Mouse (Mus musculus) R1 (cell line): Measurements from ENCODE around the gene Rrm2.
A peak's percentile ranks its signal among the peaks of the same experiment; 100 is the strongest.

ENCODE experiments used
- DNase-seq: peaks from one replicate; pipeline ENCODE4 v3.0.0-alpha.2; 2018; ENCODE audit warnings: low read depth, low spot score

Gene Rrm2

DNA sequence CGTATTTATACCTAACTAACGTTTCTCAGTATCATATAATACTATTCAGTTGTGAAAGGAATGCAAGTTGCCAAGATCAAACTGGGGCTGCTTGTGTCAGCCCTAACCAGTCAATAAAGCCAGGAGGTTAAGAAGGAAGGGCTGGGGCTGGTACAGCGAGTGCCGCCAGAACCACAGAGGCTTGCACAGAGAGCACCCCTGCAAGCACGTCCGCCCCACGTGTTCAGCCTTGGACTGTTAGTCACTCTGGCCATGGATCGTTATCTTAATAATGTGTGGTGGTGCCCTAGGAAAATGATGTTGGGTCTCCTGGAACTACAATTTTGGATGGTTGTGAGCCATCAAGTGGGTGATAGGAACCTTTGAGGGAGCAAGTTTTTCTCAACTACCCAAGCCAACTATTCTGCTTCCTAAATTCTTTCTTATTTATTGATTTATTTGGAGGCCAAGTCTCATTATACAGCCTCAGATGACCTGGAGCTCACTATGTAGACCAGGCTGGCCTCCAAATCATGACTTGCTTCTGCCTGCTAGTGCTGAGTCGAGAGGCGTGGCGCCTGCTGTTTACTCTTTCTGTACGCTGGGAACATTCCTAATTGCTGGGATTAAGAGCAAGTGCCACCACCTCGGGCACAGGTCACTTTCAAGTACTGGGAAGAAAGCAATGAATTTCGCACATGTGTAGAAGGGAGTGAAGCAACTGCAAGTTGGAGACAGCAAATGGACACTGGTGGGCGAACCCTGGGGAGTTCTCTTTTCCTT lies 2.4 kb upstream of the Rrm2 start:
- no peak for DNase-seq

DNA sequence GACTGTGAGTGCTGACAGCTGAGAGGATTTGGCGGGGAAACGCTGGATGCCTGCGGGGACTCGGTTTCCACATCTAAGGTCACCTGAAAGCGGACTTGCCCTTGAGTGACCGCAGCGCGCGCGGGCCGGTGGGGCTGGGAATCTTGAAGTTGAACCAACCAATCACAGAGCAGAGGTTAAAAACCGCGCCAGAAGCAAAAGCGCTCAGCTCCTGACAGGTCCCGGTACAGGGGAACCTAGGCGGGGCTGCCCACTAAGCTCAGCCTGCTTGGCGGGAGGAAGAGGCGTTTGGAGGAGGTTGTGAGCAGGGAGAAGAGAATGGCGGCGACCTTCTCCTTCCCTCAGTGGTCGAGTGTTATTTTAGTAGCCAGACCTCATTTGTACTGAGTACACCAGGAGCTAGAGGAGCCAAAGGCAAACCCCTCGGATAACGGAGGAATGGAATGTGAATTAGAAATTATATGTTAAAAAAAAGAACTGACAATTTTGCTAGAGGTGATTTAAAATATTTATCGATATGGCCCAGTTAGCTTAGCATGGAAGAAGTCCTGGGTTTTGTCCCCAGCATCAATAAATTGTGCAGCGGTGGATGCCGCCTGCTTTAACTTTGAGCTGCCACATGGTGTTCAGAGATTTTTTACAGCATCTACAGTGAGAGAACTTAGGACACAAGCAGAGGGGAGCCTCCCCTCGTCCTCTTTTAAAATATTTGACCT lies 1.1 kb upstream of the Rrm2 start:
- peak; percentile 90 for DNase-seq

DNA sequence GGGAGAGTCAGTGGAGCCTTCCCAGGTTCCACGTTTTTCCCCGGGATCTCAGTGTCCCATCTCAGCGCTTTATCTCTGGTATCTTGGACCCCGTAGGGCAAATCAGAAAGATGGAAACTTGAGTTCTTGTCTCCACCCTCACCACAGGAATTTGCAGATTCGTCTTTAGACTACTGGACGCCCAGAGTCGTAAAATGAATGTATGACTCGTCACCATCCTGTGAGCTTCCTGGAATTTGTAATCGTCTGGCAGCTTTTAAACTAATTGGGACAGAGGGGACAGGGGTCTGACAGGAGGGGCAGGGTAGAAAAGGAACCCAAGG lies 600 bp upstream of the Rrm2 start:
- peak; percentile 61 for DNase-seq

DNA sequence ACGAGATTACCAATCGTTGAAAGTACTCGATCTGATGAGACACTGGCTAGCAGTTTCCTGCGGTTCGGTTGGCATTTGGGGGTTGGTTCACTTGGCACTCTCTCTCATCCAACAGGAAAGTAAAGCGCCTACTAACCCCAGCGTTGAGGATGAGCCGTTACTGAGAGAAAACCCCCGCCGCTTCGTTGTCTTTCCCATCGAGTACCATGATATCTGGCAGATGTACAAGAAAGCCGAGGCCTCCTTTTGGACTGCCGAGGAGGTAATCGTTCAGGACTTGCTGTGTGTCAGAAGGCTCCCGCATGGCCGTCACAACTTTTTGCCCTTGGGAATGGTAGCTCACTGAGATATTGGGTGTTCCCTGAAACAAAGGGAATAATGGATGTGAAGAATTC lies 780 bp downstream of the Rrm2 start:
- no peak for DNase-seq

DNA sequence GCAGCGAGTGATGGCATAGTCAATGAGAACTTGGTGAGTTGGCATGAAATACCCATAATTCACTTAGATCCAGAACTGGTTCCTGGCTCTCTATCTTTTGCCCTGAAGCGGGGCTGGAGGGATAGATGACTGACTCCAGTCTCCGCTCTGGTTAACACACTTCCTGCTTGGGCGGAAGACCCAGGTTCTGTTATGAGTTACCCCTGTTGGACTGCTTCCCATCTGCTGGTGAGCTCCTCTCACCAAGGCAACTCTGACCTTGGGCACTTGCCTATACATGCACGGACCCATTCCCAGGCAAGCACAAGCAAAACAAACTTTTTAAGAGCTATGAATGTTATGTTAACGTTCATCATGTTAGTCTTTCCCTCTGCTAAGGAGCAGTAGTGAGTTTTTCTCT lies 1.4 kb downstream of the Rrm2 start:
- no peak for DNase-seq

DNA sequence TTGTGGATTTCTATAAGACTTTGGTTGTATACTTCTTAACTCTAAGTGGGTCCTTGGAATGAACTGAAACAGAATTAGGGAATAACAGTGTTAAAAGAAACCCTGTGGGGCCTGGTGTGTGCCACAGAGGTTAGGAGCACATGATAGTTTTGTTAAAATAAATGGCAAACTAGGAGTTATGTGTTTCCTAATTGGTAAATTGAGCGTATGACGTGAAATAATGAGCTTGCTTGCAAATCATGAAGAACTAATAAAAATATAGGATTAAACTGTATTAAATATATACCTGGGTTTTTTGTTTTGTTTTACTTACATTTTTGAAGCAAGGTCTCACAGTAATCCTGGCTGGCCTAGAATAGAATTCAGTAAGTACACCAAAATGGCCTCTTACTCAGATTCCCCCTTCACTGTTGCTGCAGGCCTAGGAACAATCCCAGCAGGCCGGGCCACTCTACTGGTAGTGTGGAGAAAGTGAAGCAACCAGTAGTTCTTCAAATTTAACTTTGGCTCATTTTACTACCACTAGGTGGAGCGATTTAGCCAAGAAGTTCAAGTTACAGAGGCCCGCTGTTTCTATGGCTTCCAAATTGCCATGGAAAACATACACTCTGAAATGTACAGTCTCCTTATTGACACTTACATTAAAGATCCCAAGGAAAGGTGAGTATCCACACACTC lies 1.9 kb downstream of the Rrm2 start:
- DNase-seq = peak; percentile 93

DNA sequence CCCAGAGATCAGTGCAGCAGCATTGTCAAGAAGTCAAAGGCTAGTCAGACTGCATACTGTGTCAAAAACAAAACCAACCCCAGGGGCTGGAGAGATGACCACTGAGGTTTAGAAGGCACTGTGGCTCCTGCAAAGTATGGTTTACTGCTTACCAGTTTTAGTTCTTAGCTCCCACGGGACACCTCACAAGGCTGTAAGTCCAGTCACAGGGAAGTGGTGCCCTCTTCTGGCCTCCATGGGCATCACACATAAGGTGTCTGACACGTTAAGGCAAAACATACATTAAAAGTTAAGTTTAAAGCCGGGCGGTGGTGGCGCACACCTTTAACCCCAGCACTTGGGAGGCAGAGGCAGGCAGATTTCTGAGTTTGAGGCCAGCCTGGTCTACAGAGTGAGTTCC lies 2.6 kb downstream of the Rrm2 start:
- peak; percentile 74 for DNase-seq

DNA sequence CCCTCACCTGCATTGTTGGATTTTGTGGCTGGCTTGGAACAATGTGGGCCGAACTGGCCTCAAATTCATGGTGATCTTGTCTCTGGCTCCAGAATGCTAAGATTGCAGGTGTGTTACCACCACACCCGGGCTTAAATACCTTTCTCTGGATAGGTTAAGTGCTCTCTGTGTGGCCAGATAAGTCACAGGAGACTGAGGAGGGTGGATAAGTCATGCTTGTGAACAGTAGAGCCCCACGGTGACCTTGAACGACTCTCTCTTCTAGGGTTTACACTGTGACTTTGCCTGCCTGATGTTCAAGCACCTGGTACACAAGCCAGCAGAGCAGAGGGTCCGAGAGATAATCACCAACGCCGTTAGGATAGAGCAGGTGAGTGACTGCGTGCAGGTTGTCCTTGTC lies 4.4 kb downstream of the Rrm2 start:
- peak; percentile 52 for DNase-seq

DNA sequence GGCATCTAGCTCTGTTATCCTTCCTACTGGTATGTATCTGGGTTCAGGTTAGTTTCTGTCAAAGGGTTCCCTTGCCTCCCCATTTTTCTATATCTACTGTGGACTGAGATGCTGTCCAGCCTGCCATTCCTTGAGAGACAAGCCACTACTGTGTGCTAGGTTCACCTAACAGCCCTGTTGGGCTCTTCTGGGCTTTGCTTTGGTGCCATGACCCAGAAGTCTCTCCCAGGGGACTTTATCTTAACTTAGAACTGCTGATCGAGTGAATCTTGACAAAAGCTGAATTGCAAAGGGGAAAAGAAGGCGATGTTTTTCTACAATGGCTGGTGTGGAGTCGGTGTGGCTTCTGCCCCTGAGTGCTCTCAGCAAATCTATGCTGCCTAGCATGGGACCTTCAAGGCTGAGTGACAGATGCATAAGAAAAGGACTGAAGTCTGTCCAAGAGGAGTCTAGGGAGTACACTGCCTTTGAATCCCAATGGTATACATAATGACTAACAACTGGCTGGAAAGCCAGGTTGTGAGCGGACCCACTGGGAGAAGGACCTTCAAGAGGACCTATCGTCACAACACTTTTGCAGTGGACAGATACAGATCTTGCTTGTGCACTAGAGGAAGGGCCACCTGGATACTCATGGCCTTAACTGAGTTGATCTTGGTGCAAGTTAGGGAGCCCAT lies 6.7 kb downstream of the Rrm2 start:
- peak; percentile 49 for DNase-seq

DNA sequence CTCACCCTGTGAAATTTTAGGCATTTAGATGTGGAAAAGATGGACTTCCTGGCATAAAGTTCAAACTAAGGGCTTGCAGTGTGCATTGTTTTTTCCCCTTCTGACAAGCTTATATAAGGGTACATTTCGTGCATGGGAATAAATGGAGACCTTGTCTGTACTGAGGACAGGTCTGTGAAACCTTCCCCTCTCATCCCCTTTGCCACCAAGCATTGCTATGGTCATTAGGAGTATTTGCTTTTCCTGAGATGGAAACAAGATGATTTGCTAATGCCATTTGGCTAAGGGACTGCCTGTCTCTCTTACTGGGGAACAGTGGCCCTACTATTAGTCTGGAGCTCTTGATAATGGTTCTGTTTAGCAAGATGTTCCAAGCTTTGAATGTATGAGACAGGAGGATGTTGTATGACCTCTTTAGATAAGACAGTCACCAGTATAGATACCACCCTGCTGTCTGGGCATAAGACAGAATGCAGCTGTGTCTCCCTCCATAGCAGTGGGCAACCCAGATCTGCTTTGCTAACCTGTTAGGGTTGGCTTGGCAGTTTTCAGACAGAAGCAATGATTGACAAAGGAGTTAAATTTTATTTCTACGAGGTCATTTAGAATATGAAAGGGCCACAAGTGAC lies 7.3 kb downstream of the Rrm2 start:
- no peak for DNase-seq

DNA sequence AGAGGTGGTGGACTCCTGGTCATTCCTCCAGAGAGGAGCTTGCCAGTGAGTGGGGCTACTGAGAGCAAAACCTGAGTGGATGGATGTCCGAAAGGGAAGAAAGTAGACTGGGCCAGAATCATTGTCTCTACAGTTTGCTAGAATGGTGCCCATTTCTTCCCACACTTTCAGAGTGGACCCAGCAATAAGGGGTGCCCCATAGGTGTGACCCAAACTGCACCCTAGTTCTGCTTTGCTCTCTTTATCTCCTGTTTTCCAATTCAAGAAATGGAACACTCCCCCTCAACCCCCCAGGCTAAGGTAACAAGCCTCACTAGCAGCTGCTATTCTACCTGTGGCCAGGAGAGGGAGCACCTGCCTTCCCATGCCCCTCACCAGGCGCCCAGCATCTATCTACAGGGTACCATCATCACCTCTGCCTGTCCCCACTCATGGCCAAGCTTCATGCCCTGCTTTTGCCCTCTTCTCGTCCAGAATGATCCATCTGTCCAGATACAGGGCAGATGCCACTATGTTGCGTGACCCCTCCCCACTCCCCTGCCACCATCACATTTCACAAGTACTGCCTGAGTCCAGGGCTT lies 8.8 kb downstream of the Rrm2 start:
- DNase-seq = peak; percentile 53

DNA sequence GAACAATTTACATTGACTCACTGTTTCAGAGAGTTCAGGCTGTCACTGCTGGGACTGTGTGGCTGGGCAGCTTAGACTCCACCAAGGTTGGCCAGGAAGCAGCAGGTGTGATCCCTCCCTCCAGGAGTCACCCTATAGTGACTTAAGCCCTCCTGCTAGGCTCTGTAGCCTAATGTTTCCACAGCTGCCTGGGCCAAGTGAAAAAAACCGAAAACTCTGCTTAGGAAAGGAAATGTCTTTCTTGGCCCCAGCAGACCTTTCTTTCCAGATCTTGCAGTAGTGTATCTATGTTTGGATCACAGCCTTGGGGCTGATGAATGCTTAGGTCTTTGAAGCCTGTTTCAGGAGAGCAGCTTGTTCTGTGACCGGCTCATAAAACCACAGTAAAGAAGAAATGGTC lies 15.4 kb downstream of the Rrm2 start:
- DNase-seq = no peak

DNA sequence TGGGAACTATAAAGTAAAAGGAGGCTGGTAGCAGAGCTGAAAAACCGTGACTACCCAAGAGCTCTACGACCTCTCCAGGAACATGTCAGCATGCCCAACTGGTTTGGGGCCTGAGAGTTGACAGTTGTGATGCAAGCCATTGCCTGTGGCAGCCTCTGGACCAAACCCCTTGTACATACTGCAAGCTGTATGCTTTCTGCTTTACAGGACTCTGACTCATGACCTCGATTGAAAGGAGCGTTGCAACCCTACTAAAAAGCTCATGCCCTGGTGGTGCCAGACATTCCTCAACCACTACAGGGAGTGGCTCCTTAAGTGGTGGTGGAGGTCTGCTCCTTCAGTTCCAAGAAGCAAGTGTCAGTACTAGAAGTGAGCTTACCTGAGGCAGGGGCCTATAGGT lies 15.8 kb downstream of the Rrm2 start:
- DNase-seq = peak; percentile 60

DNA sequence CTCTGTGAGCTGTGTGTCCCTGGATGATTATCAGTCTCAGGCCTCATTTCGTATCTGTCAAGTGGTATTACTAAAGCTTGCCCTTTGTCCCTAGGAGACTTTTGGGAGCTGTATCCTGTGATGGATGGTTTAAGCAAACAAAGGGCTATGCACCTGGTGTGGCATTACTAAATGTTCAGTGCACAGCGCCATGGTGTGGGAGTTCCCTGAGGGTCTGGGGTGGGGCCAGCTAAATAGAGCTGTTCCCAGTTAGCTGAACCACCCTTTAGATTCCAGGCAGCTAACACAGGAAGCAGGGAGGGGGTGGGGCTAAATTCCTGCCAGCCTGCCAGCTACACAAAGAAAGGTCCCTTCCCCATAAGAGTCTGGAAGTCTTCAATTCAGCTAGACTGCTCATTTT lies 16.3 kb downstream of the Rrm2 start:
- DNase-seq = peak; percentile 91

DNA sequence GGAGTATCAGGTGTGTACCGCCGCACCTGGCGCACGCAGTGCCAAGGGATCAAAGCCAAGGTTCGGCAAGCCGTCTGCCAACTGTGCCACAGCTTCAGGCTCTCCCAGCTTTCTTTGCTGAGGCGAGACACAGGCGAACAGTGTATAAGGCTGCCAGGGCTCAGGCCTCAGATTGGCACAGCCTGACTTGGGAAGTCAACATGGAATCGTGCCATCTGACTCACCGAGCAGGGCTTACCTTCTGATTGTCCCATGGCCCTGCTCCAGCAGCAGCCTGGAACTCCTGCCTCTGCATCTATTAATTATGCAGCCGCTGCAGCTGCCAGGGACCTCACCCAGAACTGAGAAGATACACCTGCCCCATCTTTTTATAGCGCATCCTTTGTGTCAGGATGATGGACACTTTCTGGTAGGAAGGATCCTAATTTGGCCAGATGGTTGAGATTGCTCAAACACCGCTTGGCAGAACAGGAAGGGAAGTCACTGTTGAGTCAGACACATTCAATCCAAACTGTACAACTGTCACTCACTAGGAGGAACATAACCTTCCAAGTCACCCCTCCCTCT lies 26.9 kb downstream of the Rrm2 start:
- DNase-seq = no peak

DNA sequence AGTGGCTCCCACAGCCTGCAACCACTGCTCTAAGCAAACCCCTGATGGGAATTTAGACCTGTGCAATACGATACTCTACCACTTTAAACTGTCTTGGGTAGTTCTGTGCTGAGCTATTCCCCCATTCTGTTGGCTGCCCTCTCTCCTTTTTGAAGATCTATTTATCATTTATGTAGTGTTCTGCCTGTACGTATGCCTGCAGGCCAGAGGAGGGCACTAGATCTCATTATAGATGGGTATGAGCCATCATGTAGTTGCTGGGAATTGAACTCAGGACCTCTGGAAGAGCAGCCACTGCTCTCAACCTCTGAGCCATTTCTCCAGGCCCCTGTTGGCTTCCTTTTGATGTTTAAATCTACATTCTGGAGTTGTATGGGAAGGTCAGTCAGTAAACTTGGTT lies 28.9 kb downstream of the Rrm2 start:
- no peak for DNase-seq

DNA sequence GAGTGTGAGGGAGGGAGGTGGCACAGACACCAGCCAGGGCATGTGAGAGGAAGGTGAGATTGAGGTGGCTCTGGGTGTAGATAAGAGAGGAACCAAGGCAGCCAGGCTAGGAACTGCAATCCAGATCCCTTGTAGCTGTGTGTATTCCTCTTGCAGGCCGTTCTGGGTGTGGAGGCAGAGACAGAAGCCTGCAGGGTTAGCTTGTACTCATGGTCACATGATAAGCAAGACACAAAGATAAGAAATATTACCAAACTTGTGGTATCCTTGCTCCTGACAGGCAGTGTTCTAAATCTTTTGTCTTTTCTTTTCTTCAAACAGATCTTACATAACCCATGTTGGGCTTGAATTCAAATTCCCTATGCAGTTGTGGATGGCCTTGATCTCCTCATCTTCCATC lies 31.9 kb downstream of the Rrm2 start:
- no peak for DNase-seq

DNA sequence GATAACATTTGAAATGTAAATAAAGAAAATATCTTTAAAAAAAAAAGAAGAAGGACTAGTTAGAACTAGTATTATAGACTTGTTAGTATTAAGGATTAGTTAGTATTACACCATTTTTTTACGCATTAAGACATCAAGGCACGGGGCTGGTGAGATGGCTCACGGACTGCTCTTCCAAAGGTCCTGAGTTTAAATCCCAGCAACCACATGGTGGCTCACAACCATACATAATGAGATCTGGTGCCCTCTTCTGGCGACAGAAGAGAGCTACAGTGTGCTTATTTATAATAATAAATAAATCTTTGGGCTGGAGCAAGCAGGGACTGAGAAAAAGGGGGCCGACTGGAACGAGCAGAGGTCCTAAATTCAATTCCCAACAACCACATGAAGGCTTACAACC lies 33.5 kb downstream of the Rrm2 start:
- DNase-seq = peak; percentile 83

DNA sequence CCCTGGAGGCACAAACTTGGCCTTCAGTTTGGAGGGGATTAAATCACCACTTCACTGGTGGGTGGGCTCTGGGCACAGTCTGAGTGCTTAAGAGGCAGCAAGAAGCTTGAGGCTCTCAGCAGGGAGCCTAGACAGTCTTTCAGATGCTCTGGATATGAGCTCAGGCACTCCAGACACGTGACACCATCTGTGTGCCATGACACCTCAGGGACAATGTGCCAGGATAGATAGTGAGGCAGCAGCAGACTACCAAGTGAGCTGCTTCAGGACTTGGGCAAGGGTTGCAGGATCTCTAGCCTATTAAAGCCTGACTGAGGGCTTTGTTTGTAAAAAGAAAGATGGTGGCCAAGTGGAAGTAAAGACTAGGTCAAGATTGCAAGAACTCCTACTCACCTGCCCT lies 36.3 kb downstream of the Rrm2 start:
- DNase-seq = no peak

DNA sequence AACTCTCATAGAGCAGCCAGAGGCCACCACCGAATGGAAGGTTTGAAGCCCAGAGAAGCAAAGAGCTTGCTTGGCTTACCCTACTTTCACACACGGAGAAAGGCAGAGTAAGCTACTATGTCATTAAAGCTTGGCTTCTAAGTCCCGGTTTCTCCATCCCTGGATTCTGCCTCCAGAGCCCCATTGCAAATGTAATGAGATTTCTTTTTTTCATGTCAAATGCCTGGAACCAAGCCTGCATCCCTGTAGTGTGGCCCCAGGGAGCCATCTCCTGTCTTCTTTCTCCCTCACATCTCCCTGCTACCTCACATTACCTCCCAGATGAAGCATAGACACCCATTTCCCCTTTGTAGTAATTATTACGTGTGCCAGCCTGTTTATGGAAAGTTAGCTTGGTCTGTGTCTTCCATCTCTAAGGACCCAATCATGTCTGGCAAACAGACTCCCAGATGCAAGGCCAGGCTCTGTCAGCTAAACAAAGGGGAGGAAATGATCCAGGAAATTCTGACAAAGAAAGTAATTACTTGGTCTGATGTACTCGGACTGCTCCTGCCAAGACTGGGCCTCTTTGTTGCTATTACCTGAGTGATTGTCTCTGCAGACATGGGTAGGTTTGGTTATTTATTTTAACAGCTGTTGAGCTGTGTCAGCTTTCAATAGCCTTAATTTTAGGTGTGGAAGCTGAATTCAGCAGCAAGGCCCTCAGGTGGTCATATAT lies 38.7 kb downstream of the Rrm2 start:
- peak; percentile 70 for DNase-seq

DNA sequence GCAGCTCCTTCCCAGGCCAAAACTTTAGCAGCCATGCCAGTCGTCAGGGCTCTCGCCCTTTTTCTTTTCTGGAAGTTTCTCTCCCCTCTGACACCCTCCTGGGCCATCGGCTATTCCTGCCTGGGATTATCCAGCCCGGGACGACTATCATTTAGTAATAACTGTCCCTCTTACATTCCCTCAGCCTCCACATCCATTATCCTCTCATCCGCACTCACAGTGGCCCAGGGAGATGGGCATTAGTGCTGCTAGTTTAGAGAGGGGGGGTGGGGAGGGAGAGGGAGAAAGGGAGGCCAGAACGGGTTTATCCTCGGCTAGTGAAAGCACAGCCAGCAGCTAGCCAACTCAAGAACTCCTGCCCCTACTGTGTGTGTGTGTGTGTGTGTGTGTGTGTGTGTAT lies 39.3 kb downstream of the Rrm2 start:
- DNase-seq = no peak
